Mouse (Mus musculus) cortical plate, adult 2 months (tissue): ENCODE data around the gene Ptprm.

Source experiments
- CTCF ChIP-seq: fragments of 200-500 bp; IDR thresholded peaks from 2 replicates; pipeline ENCODE4 v1.5.1; 2011; ENCODE audit warnings: mild to moderate bottlenecking, control low read depth, low read length; ENCODE audit not compliant: insufficient read depth; ENCODE audit errors: extremely low read depth
- POLR2A ChIP-seq: fragments of 200-500 bp; IDR thresholded peaks from 2 replicates; pipeline ENCODE4 v1.6.1; 2011; ENCODE audit warnings: mild to moderate bottlenecking, low read length, control low read depth; ENCODE audit not compliant: insufficient read depth; ENCODE audit errors: extremely low read depth

- no peak for TF ChIP-seq CTCF
- no peak for TF ChIP-seq POLR2A
Measured at GRCm38 (mm10) chr17:66720200-66720991, 633.9 kb downstream of the Ptprm start.
